Mouse (Mus musculus) adrenal gland, postnatal 0 days (tissue): ENCODE measurements around the gene Ring1. TPM values are rescaled to one million over a fixed set of nuclear protein-coding genes. Genes with fewer than 3 reads are reported as not detected.

ENCODE experiments used
- microRNA-seq: library from miRNA; unstranded; fragments of <30 nt; microRNA quantifications from one replicate; pipeline ENCODE4, GENCODE M21; 2016; ENCODE audit warnings: borderline replicate concordance; ENCODE audit not compliant: insufficient number of aligned reads
- polyA plus RNA-seq: library from polyadenylated mRNA; unstranded; fragments of >200 nt; fragmentation: Nextera tagmentation; extraction: Ambion mirVana; gene quantifications from 2 replicates; pipeline ENCODE4 v1.2.1, GENCODE M21; 2015

Gene Ring1
- polyA plus RNA-seq = 22.3 and 29.6 TPM in 2 replicates

DNA sequence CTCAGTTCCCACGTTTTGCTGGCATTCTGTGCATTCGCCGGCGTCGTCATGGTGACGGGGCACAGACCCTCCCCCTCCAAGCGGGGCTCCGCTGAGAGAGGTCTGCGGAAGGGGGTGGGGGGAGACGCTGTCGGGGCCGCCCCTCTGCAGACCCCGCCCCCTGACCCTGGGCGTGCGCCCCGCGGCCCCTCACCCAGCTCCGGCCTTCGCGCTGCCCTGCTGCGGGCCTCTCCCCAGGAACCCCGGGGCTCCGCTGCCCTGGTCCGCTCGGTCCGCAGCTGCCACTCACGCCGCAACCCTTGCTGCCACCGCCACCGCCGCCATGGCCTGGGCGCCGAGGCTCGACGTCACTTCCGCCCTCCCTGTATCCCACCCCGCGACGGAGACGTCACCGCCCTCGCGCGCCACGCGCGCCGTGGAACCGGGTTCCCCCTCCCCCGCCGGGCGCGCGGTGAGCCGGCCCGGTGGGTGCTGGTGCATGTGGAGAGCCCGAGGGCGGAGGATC lies at the start of gene Ring1:
Gene Ring1 (minus strand): TSS at position 364 of the 505 bp plus-strand sequence.

GRCm38 (mm10) chr17:34038878-34039561 lies 14.5 kb upstream of the Ring1 start, which contains the start of gene Col11a2:
Gene Col11a2 (plus strand): TSS chr17:34039437.

DNA sequence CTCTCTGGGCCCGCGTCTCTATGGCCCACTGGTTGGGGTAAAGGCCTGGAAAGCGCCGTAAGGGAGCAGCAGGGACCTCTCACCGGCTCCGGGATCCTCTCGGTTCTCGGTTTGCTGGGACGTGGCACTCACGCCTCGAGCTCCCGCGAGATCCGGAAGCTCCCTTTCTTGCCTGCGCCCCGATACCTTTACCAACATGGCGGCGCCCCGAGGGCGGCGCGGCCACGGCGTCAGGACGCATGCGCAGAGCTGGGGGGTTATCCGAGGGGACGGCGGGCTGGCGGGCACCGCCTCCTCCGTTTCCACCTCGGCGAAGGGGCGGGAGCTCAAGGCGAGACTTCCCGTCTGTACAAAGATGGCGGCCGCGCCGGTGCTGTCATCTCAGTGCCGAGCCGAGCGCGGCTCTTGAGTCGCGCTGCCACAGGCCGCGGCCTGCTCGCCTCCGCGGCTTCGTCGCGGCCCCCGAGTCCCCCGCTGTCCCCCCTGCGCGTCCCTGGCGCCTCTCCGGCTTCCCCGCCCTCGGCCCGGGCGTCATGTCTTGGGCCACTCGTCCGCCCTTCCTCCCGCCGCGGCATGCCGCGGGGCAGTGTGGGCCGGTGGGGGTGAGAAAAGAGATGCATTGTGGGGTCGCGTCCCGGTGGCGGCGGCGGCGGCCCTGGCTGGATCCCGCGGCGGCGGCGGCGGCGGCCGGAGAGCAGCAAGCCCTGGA lies 7.1 kb upstream of the Ring1 start, which contains the start of the genes Slc39a7 and Rxrb:
Gene Slc39a7 (minus strand): TSS at position 218 of the 709 bp plus-strand sequence.
Gene Rxrb (plus strand): TSS at position 348 of the 709 bp plus-strand sequence.

GRCm38 (mm10) chr17:34027656-34028223 lies 3.3 kb upstream of the Ring1 start, which contains the start of gene H2-Ke6:
Gene H2-Ke6 (minus strand): TSS chr17:34028060.

GRCm38 (mm10) chr17:34000150-34000537 lies 24.3 kb downstream of the Ring1 start, which contains the start of gene H2-K1:
Gene H2-K1 (minus strand): TSS chr17:34000347.

Small RNA genes within 50 kb of the gene (microRNA-seq; reads per million reads assigned to microRNA genes)
- not detected for gene Mir219a-1
- not detected for gene Mir219c

Other genes with a start within 250 kb of the Ring1 start
- gene Angptl4, start 242.8 kb downstream of the Ring1 start, polyA plus RNA-seq = 84.8 and 87.3 TPM in 2 replicates
- 50.5 and 107 TPM in 2 replicates for gene Kank3, start 214.2 kb downstream of the Ring1 start, polyA plus RNA-seq
- 1,247 and 1,332 TPM in 2 replicates for gene Rps28, start 200.1 kb downstream of the Ring1 start, polyA plus RNA-seq
- 987 and 1,283 TPM in 2 replicates for gene Ndufa7, start 200.1 kb downstream of the Ring1 start, polyA plus RNA-seq
- gene Cd320, start 181.6 kb downstream of the Ring1 start, polyA plus RNA-seq = 89.3 and 138 TPM in 2 replicates
- gene Gm7029, start 150.8 kb downstream of the Ring1 start, polyA plus RNA-seq = not detected in 2 replicates
- 2.3 and 3.1 TPM in 2 replicates for gene Kifc1, start 134.0 kb downstream of the Ring1 start, polyA plus RNA-seq
- 0.27 TPM in 1 of 2 replicates, not detected in the other for gene Platr17, start 119.5 kb downstream of the Ring1 start, polyA plus RNA-seq
- 23.8 and 32.1 TPM in 2 replicates for gene Daxx, start 115.3 kb downstream of the Ring1 start, polyA plus RNA-seq
- gene Tapbp, start 108.8 kb downstream of the Ring1 start, polyA plus RNA-seq = 72.5 and 91.8 TPM in 2 replicates
- gene Zbtb22, start 108.8 kb downstream of the Ring1 start, polyA plus RNA-seq = 14.6 and 16.5 TPM in 2 replicates
- 20.0 and 32.4 TPM in 2 replicates for gene Rgl2, start 95.1 kb downstream of the Ring1 start, polyA plus RNA-seq
- 108 and 142 TPM in 2 replicates for gene Pfdn6, start 84.3 kb downstream of the Ring1 start, polyA plus RNA-seq
- gene Wdr46, start 84.0 kb downstream of the Ring1 start, polyA plus RNA-seq = 17.5 and 21.3 TPM in 2 replicates
- 7.6 and 8.1 TPM in 2 replicates for gene B3galt4, start 73.2 kb downstream of the Ring1 start, polyA plus RNA-seq
- gene Vps52, start 68.9 kb downstream of the Ring1 start, polyA plus RNA-seq = 28.4 and 40.1 TPM in 2 replicates
- 2,003 and 3,084 TPM in 2 replicates for gene Rps18, start 68.7 kb downstream of the Ring1 start, polyA plus RNA-seq
- gene H2-K1, start 24.3 kb downstream of the Ring1 start, polyA plus RNA-seq = 146 and 274 TPM in 2 replicates
- gene H2-Ke6, start 3.4 kb upstream of the Ring1 start, polyA plus RNA-seq = 105 and 163 TPM in 2 replicates
- gene Slc39a7, start 7.0 kb upstream of the Ring1 start, polyA plus RNA-seq = 99.2 and 160 TPM in 2 replicates
- 33.2 and 38.4 TPM in 2 replicates for gene Rxrb, start 7.1 kb upstream of the Ring1 start, polyA plus RNA-seq
- 0.25 and 0.80 TPM in 2 replicates for gene Col11a2, start 14.8 kb upstream of the Ring1 start, polyA plus RNA-seq
- 0.25 TPM in 1 of 2 replicates, not detected in the other for gene H2-Oa, start 67.7 kb upstream of the Ring1 start, polyA plus RNA-seq
- gene H2-DMa, start 94.9 kb upstream of the Ring1 start, polyA plus RNA-seq = 10.2 and 13.7 TPM in 2 replicates
- gene Brd2, start 98.0 kb upstream of the Ring1 start, polyA plus RNA-seq = 69.4 and 71.0 TPM in 2 replicates
- 0.44 and 0.97 TPM in 2 replicates for gene H2-DMb2, start 118.6 kb upstream of the Ring1 start, polyA plus RNA-seq
- gene H2-DMb1, start 128.4 kb upstream of the Ring1 start, polyA plus RNA-seq = 1.9 and 2.3 TPM in 2 replicates
- gene Tap1, start 162.9 kb upstream of the Ring1 start, polyA plus RNA-seq = 8.0 and 13.6 TPM in 2 replicates
- gene Psmb9, start 163.1 kb upstream of the Ring1 start, polyA plus RNA-seq = 16.0 and 17.9 TPM in 2 replicates
- 43.3 and 45.2 TPM in 2 replicates for gene Psmb8, start 173.0 kb upstream of the Ring1 start, polyA plus RNA-seq
- gene Tap2, start 178.8 kb upstream of the Ring1 start, polyA plus RNA-seq = 10.7 and 23.8 TPM in 2 replicates
- 0.16 and 0.21 TPM in 2 replicates for gene H2-Ob, start 214.2 kb upstream of the Ring1 start, polyA plus RNA-seq
- gene H2-Ab1, start 233.0 kb upstream of the Ring1 start, polyA plus RNA-seq = 8.1 and 12.1 TPM in 2 replicates